Mouse (Mus musculus): ENCODE measurements around the gene Epb41l4b.
A peak's percentile ranks its signal among the peaks of the same experiment; 100 is the strongest.

The Epb41l4b gene

GRCm38 (mm10) chr4:57113472-57114216 lies 29.6 kb downstream of the Epb41l4b start:
- DNase-seq (ENCODE audit: low spot score), result no peak

DNA sequence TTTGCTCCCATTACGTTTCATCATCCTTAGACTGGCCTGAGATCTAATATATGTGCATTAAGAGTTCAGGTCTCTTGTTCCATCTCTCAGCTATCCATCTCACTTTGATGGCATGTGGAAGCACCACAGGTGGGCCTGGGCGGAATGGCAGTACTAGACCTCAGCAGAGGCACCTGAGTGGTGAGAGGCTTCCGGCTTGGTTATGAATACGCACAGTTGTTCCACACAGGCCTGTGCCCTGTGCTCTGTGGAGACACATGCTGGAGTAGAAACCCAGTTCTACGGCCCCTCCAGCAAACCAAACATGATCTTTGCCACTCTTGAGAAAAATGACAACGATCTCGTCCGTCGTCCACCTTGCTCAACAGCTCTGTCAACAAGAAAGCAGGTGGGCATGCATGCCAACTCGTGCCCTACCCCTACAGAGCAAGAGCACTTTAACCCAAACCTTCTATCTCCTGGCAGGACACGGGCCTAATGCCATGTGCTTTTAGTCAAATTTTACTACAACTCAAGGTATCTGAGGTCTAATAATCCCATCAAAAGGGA lies 31.2 kb downstream of the Epb41l4b start:
- DNase-seq (ENCODE audit: low spot score), result no peak

GRCm38 (mm10) chr4:57111411-57111810 lies 31.8 kb downstream of the Epb41l4b start:
- DNase-seq (ENCODE audit: low spot score), result no peak

DNA sequence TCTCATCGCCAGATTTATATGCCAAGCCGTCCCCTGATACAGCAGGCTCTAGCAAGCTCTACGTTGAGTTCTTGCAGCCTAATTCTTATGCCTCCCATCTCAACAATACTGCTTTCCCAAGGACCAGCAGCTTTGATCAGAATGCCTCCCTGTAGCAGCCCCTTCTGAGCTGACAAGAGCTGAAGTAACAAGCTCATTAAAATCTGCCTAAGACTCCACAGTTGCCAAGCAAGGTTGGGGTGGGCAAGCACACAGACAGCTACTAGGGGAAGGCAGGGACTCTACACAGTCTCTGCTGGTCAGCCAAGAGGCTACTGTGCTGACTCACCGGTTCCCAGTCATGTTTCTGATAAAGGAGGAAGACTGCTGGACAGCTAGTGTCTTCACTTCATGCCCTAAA lies 33.7 kb downstream of the Epb41l4b start:
- peak; percentile 55 for DNase-seq (ENCODE audit: low spot score)

DNA sequence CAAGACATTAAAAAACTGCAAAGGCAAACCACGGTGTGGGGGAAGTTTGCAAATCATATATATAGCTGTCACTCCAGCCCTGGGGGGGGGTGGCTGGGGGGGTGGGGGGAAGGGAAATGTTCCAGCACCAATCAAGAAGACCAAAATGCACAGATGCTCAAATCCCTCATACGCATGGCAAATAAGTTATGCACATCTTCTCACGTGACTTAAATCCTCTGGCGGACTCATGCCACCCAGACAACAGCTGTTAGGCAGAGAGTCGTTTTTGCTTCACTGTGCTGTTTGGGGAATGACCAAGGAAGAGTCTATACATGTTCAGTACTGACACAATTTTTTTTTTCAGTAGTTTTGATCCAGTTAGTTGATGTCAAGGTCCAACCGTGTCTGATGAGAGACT lies 37.9 kb downstream of the Epb41l4b start:
- peak; percentile 30 for DNase-seq (ENCODE audit: low spot score)

DNA sequence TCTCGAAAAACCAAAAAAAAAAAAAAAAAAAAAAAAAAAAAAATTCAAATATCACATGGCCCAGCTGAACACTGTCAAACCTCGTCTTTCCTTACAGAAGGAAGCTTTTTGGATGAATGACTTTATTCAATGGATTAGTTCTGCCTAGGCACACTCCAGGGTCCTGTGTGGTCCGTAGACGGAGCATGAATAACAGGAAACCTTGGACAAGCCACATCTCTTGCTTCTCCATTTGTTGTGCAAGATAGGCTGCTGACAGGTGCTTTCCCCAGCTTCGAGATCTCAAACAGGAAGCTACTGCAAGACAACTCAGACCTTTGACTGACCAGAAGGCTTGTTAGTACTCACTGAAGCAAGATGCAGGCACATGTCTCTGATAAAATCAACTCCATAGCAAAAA lies 39.4 kb downstream of the Epb41l4b start:
- DNase-seq (ENCODE audit: low spot score), result peak; percentile 68

DNA sequence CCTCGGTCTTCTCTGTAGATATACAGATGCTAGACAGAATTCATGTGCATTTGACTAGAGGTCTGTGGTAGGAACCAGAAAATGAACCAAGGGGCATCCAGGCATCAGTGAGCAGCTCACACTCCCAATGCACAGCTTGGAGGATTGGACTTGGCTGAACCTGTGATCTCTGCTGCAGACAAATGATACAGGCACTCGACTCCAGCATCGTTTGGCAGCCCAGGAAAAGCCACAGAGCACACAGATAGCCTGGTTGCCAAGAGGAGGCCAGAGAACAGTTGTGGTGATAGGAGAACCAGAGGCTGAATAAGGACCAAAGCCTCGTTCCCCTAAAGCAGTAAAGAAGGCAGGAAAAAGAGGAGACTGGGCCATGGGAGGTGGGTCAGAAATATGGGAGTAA lies 42.1 kb downstream of the Epb41l4b start:
- no peak for DNase-seq (ENCODE audit: low spot score)

DNA sequence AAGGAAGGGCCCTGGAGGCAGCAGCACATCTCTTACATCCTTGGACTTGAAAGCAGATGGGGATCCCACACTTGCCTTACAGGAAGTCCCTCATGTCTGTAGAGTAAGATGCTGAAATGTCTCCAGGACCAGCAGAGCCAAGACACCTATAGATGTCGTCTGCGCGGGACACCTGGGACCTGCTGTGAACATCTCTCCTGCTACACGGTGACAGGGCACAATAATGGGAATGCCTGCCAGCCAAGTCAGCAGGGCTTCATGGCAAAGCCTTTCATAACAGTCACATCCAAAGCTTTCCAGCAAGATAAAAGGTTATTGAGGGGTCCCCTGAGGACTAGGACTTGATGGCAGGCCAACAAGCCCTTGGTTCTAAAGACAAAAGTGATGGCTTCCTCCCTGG lies 45.8 kb downstream of the Epb41l4b start:
- no peak for DNase-seq (ENCODE audit: low spot score)

DNA sequence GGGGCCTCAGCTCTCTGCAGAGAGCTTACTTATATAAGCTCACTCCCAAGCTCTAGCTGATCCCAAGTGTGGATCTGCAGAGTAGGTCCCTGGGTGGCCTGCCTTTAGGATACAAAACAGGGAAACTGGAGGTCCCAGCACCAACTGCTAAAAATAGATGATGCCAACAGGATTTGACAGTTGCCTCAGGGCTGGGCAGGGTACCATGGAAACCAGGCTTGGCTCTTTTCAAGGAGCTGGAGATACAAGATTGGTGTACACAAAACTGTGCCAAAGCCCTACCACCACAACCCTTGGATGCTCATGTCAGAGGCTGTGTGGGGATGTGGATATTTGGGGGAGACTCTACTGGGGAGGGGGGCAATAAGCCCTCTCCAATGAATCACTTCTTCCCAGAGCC lies 47.7 kb downstream of the Epb41l4b start:
- peak; percentile 85 for DNase-seq (ENCODE audit: low spot score)

- peak; percentile 80 for DNase-seq (ENCODE audit: low spot score)
These were observed 51.9 kb downstream of the Epb41l4b start for GRCm38 (mm10) chr4:57091363-57091762.

GRCm38 (mm10) chr4:57088301-57088700 lies 54.9 kb downstream of the Epb41l4b start:
- no peak for DNase-seq (ENCODE audit: low spot score)

GRCm38 (mm10) chr4:57085750-57086400 lies 57.4 kb downstream of the Epb41l4b start:
- DNase-seq (ENCODE audit: low spot score), result no peak

- DNase-seq (ENCODE audit: low spot score), result no peak
These were observed 59.6 kb downstream of the Epb41l4b start for GRCm38 (mm10) chr4:57083653-57084052.

GRCm38 (mm10) chr4:57082775-57083428 lies 60.3 kb downstream of the Epb41l4b start:
- DNase-seq (ENCODE audit: low spot score), result no peak

DNA sequence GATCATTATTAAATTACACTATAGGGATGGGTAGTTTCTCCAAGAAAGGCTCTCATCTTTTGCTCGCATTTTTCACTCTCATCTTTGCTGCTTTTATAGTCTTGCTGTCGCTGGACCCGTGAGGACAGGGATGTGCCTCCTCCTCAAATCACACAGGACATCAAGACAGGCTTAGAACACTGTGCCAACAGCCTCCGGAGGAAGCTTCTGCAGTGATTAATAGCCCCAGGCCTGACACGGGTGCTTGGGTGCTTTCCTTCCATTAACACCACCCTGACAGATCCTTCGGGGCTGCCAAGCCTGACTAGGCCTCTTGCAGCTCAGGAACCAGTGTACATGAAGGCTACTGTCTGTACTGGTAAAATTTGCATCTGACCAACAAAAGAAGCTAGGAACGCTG lies 61.8 kb downstream of the Epb41l4b start:
- no peak for DNase-seq (ENCODE audit: low spot score)

DNA sequence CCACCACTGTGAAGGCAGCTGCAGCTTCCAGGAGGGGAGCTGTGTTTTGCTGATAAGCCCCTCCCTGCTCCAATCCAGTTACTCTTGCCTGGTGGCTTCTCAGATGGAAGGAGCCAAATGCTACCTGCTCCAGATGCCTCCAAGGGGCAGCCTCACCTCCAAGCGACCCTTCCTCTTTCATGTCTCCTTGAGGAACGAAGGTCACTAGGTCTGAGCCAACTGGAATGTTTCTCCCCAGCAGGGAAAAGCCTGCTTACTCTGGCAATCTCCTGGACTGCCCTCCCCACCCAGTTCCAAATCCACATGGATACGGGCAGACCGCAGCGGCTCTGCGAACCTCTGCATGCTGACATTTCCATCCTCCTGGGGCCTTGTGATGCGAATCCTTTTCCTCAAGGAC lies 69.4 kb downstream of the Epb41l4b start:
- DNase-seq (ENCODE audit: low spot score), result no peak

GRCm38 (mm10) chr4:57073174-57073573 lies 70.1 kb downstream of the Epb41l4b start:
- DNase-seq (ENCODE audit: low spot score), result no peak

DNA sequence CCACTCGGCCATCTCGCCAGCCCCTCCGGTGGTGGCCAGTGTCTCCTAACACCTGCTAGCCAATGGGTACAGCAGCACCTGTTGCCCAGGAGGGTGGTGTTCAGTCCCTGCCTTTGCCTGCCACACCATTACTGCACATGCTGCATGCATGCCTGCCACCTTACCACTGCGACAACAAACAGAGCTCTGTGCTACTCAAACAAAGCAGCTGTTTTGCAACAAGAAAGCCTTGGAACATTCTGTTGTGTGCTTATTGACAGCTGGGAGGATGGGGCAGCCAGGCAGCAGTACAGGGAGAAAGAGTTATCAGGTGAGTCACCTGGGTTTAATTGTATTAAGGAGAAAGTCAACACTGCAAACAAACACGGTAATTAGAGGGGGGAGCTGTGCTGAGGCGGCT lies 72.6 kb downstream of the Epb41l4b start:
- no peak for DNase-seq (ENCODE audit: low spot score)

DNA sequence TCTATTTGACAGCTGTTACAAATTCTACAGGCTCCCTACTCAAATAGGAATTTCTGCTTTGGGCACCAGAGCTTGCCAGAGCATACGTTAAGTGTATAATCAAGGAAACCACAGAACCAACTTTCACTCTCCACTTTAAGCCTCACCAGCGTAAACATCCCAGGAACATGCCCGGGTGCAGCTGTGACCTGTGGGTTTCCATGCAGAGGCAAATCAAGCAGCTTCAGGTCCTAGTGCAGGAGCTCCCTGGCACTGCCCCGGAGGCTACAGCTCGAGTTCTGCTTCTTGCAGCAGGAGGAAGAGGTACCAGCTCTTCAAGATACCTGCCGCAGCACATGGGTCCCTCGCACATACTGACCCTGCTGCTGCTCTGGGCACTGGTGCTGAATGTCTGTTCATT lies 74.8 kb downstream of the Epb41l4b start:
- no peak for DNase-seq (ENCODE audit: low spot score)

GRCm38 (mm10) chr4:57067801-57068200 lies 75.4 kb downstream of the Epb41l4b start:
- no peak for DNase-seq (ENCODE audit: low spot score)

- DNase-seq (ENCODE audit: low spot score), result no peak
These were observed 76.3 kb downstream of the Epb41l4b start for GRCm38 (mm10) chr4:57066936-57067335.

GRCm38 (mm10) chr4:57065273-57065672 lies 78.0 kb downstream of the Epb41l4b start:
- DNase-seq (ENCODE audit: low spot score), result peak; percentile 89

- DNase-seq (ENCODE audit: low spot score), result peak; percentile 43
These were observed 78.4 kb downstream of the Epb41l4b start for GRCm38 (mm10) chr4:57064830-57065229.
